Mouse (Mus musculus) midbrain, embryonic 16.5 days (tissue): ENCODE measurements at regions not wholly inside any gene's neighbourhood (a gene's known extent, or its start where the extent isn't known, plus 50 kb on each side); places are given as distances from the start of the nearest gene placed in this dataset.

Source experiments
- ATAC-seq: fragments of 200-750 bp; cut with Nextera tagmentation; 2 replicates; pipeline ENCODE4 v1.8.0; 2017; ENCODE audit warnings: moderate TSS enrichment
- H3K27ac ChIP-seq: fragments of 300-500 bp; sonication (generic); 2 replicates; pipeline ENCODE4 v1.5.1; 2014; ENCODE audit warnings: mild to moderate bottlenecking, low read length, mixed read lengths
- H3K27me3 ChIP-seq: fragments of 300-500 bp; sonication (generic); 2 replicates; pipeline ENCODE4 v1.6.1; 2014; ENCODE audit warnings: low read depth, low read length, mixed read lengths; ENCODE audit not compliant: control insufficient read depth, insufficient read depth
- H3K36me3 ChIP-seq: fragments of 300-500 bp; sonication (generic); 2 replicates; pipeline ENCODE4 v1.6.1; 2014; ENCODE audit warnings: mild to moderate bottlenecking, low read length, moderate library complexity, mixed read lengths; ENCODE audit not compliant: control insufficient read depth, insufficient read depth
- H3K4me1 ChIP-seq: fragments of 300-500 bp; sonication (generic); 2 replicates; pipeline ENCODE4 v1.6.1; 2014; ENCODE audit warnings: mild to moderate bottlenecking, low read length, mixed read lengths; ENCODE audit not compliant: control insufficient read depth, insufficient read depth
- H3K4me2 ChIP-seq: fragments of 300-500 bp; sonication (generic); 2 replicates; pipeline ENCODE4 v1.6.1; 2014; ENCODE audit warnings: mild to moderate bottlenecking, low read length, mixed read lengths
- H3K4me3 ChIP-seq: fragments of 300-500 bp; sonication (generic); 2 replicates; pipeline ENCODE4 v1.5.1; 2014; ENCODE audit warnings: low read depth, mild to moderate bottlenecking, low read length, moderate library complexity, mixed read lengths
- H3K9ac ChIP-seq: fragments of 300-500 bp; sonication (generic); 2 replicates; pipeline ENCODE4 v1.6.1; 2014; ENCODE audit warnings: low read depth, low read length, mixed read lengths
- H3K9me3 ChIP-seq: fragments of 300-500 bp; sonication (generic); replicated peaks from 2 replicates; pipeline ENCODE4 v1.6.1; 2014; ENCODE audit warnings: mild to moderate bottlenecking, low read length, mixed read lengths; ENCODE audit not compliant: control insufficient read depth, poor library complexity, severe bottlenecking
- WGBS: fragments of 180-500 bp; shearing (Covaris S2); extraction: QIAGEN DNeasy Blood & Tissue Kit; methylation state at CpG from one replicate; pipeline ENCODE4 v1.1.7; 2014; 5-methylcytosine and 5-hydroxymethylcytosine counted together

DNA sequence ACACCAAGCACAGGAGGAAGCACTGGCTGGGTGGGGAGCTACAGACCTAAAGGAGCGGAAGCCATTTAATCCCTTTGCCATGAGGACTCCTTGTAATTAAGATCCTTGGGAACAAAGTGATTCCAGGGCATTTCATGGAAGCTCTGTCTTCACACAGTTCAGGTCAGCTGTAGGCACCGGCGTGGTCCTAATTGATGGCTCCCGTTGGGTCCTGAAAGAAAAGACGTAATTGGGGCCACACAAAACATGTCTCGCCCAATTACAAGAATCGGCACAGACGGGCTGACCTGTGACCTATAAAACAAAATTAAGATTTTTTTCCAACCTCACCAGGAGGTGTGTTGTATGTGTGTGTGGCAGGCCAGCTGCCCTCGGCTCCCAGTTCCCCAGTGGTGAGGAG is 232.3 kb upstream of the Dio3 start:
- Histone ChIP-seq H3K9me3 (no peaks in the 10 kb centered on the region), H3K4me1 (no peaks in the 10 kb centered on the region), H3K4me2 (no peak overlapping the region), H3K4me3 (no peak overlapping the region), H3K36me3 (no peaks in the 10 kb centered on the region), H3K27ac (no peak overlapping the region), H3K9ac (no peak overlapping the region), H3K27me3 (no peaks in the 10 kb centered on the region)
- WGBS = 75% methylated on average over 9 of the region's 9 CpGs
- ATAC-seq = no peak

DNA sequence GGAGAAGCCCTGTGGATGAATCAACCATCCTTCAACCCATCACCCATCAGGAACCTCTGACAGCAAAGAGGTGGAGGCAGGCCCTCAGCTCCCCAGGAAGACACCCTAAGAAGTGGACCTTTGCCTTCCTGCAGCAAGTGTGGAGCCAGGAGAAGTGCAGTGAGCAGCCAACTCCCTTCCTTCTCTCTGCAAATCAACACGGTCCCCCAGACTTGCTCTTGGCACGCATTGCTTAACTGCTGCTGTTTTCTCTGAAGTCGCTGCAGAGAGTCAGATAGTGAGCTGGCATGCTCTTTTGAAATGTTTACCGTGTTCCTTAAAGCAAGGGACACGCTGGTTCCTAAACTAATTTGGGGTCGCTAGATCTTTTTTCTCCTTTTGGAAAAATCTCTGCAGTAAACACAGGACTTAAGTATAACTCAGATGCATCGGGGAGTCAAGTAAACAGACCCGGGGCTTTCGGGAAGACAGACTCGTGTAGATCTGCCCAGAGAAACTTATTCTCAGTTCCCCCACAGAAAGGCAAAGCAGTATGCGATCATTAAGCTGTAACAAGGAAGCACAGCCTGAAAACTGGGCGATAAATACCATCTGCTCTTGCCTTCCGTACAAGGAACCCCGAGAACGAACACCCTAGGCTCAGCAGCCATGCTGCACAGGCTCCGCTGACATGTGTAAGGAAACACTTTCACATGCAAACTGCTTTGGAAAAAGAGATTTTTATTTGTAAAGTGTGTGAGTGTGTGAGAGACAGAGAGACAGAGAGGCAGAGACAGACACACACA is 231.2 kb upstream of the Dio3 start:
- Histone ChIP-seq H3K27me3 (no peaks in the 10 kb centered on the region), H3K9me3 (no peaks in the 10 kb centered on the region), H3K9ac (no peak overlapping the region), H3K4me1 (no peaks in the 10 kb centered on the region), H3K36me3 (no peaks in the 10 kb centered on the region), H3K4me3 (no peak overlapping the region), H3K4me2 (no peak overlapping the region), H3K27ac (no peak overlapping the region)
- WGBS = 79% methylated on average over 16 of the region's 16 CpGs
- ATAC-seq = no peak

- Histone ChIP-seq H3K4me3 (no peak overlapping the region), H3K4me1 (no peaks in the 10 kb centered on the region), H3K27ac (no peak overlapping the region), H3K27me3 (no peaks in the 10 kb centered on the region), H3K4me2 (no peak overlapping the region), H3K9ac (no peak overlapping the region), H3K36me3 (no peaks in the 10 kb centered on the region), H3K9me3 (no peaks in the 10 kb centered on the region)
- no peak for ATAC-seq
- WGBS = 91% methylated on average over 10 of the region's 10 CpGs
These were observed 229.6 kb upstream of the Dio3 start for GRCm38 (mm10) chr12:110049154-110049736.

GRCm38 (mm10) chr12:110059321-110059720 is 219.5 kb upstream of the Dio3 start:
- Histone ChIP-seq H3K27me3 (no peaks in the 10 kb centered on the region), H3K9me3 (no peaks in the 10 kb centered on the region), H3K27ac (no peak overlapping the region), H3K4me2 (no peak overlapping the region), H3K4me3 (no peak overlapping the region), H3K36me3 (no peaks in the 10 kb centered on the region), H3K4me1 (no peaks in the 10 kb centered on the region), H3K9ac (no peak overlapping the region)
- ATAC-seq = no peak
- 78% methylated on average over 5 of the region's 5 CpGs for WGBS

- no peak overlapping the region for H3K9ac ChIP-seq
- 88% methylated on average over 6 of the region's 6 CpGs for WGBS
- H3K4me1 ChIP-seq = no peaks in the 10 kb centered on the region
- no peak for ATAC-seq
- no peak overlapping the region for H3K27ac ChIP-seq
- H3K36me3 ChIP-seq = no peaks in the 10 kb centered on the region
- no peaks in the 10 kb centered on the region for H3K27me3 ChIP-seq
- no peak overlapping the region for H3K4me2 ChIP-seq
- H3K9me3 ChIP-seq = no peaks in the 10 kb centered on the region
- H3K4me3 ChIP-seq = no peak overlapping the region
These were observed 216.9 kb upstream of the Dio3 start for GRCm38 (mm10) chr12:110061961-110062360.

GRCm38 (mm10) chr12:110063013-110063412 is 215.9 kb upstream of the Dio3 start:
- WGBS = 80% methylated on average over 8 of the region's 8 CpGs
- ATAC-seq = no peak
- H3K9ac ChIP-seq = no peak overlapping the region

DNA sequence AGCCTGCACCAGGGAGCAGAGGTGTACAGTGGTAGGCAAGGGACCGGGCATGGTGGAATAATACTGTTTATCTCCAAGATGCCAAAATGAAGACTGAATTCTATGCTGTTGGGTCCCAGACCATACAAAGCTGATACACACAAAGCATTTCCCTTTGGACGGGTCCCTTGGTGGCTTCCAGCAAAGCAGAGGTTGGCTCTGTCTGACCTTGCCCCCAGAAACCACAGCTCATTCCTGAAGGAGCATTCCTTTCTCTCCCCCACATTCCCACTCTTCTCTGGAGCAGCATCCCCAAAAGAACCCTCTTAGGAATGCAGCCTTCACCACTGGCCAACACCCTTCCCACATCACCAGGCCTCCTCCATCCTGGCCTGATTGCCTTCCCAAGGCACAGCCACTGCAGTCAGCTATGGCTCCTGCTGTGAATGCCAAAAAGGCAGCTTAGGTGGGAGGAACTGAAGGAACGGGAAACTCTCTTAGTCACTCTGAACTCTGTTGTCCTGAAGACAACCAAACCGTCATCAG is 212.4 kb upstream of the Dio3 start:
- H3K27me3 ChIP-seq = no peaks in the 10 kb centered on the region
- H3K9ac ChIP-seq = no peak overlapping the region
- WGBS = 72% methylated on average over 4 of the region's 4 CpGs
- H3K36me3 ChIP-seq = no peaks in the 10 kb centered on the region
- ATAC-seq = no peak
- H3K4me2 ChIP-seq = no peak overlapping the region
- H3K4me1 ChIP-seq = no peaks in the 10 kb centered on the region
- no peak overlapping the region for H3K4me3 ChIP-seq
- H3K27ac ChIP-seq = no peak overlapping the region
- peaks cover 5% of the 10 kb centered on the region; the same call in 1 of the 2 replicates for H3K9me3 ChIP-seq

More at GRCm38 (mm10) chr12:110063013-110063412, 215.9 kb upstream of the Dio3 start:
- H3K4me3 ChIP-seq = no peak overlapping the region
- H3K4me2 ChIP-seq = no peak overlapping the region
- no peaks in the 10 kb centered on the region for H3K36me3 ChIP-seq
- no peak overlapping the region for H3K27ac ChIP-seq
- H3K4me1 ChIP-seq = no peaks in the 10 kb centered on the region
- H3K9me3 ChIP-seq = 0 out of 2 replicates have a peak, but pooled peaks cover under 1% of the 10 kb centered on the region
- H3K27me3 ChIP-seq = no peaks in the 10 kb centered on the region

DNA sequence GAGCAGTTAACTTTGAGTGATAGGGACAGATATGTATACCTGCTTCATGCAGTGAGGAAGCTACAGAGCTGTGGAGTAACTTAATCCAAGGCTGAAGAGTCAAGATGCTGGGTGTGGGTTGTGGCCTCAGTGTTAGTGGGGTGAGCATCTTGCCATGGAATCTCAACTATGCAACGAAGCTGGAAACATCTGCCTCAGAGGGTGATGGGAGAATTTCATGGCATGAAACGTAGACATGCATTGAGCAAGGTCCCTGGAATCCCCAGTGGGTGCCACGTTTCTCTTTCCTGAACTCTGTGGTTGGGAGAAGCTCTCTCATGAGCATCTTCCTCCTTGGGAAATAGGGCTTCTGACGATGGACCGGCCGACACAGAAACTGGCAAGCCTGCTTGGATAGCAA is 208.4 kb upstream of the Dio3 start:
- no peaks in the 10 kb centered on the region for H3K4me1 ChIP-seq
- H3K36me3 ChIP-seq = no peaks in the 10 kb centered on the region
- no peak overlapping the region for H3K9ac ChIP-seq
- ATAC-seq = no peak
- H3K27ac ChIP-seq = no peak overlapping the region
- H3K4me2 ChIP-seq = no peak overlapping the region
- 77% methylated on average over 6 of the region's 6 CpGs for WGBS
- H3K4me3 ChIP-seq = no peak overlapping the region
- peaks cover 5% of the 10 kb centered on the region; the same call in 1 of the 2 replicates for H3K9me3 ChIP-seq
- no peaks in the 10 kb centered on the region for H3K27me3 ChIP-seq

DNA sequence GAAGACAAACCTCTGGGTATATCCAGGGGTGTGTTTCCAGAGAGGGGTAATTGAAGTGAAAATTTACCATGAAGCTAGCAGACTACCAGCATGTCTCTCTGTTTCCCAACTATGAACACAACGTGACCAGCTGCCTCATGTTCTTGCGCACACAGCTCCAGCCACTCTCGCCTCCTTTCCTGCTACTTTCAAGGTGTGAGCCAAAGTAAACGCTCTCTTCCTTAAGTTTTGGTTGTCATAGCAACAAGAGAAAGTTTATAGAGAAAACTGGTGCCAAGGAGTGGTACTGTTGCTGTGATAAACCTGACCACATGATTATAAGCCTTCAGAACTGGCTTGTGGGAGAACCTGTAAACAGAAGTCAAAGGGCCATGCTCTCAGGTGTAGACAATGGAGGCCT is 207.0 kb upstream of the Dio3 start:
- Histone ChIP-seq H3K27me3 (no peaks in the 10 kb centered on the region), H3K4me2 (no peak overlapping the region), H3K9me3 (peaks cover 5% of the 10 kb centered on the region; the same call in 1 of the 2 replicates), H3K36me3 (no peaks in the 10 kb centered on the region), H3K9ac (no peak overlapping the region), H3K27ac (no peak overlapping the region), H3K4me3 (no peak overlapping the region), H3K4me1 (no peaks in the 10 kb centered on the region)
- ATAC-seq = no peak
- WGBS = 76% methylated on average over 4 of the region's 4 CpGs
